Mouse (Mus musculus): ENCODE results near the gene Fau. TPM values are rescaled to one million over a fixed set of nuclear protein-coding genes. Genes with fewer than 3 reads are reported as not detected.
A peak's percentile ranks its signal among the peaks of the same experiment; 100 is the strongest.
"Not testable (repeated sequence)": the region's sequence is repeated elsewhere in the genome, so short reads cannot be mapped to it uniquely, and the experiment has no call there.

Gene Fau
- polyA plus RNA-seq, 1 experiment from 2014 or later: 779 TPM

GRCm38 (mm10) chr19:6028991-6029390, 28.7 kb upstream of the Fau start:
- 85% methylated on average over 6 of the region's 6 CpGs for WGBS
- Histone ChIP-seq H3K4me1 (replicated peaks) (no peaks in the 10 kb centered on the region), H3K27me3 (no peaks in the 10 kb centered on the region), H3K27ac (no peak overlapping the region), H3K4me2 (no peak overlapping the region), H3K9me3 (no peaks in the 10 kb centered on the region), H3K9ac (replicated peaks) (no peak overlapping the region), H3K36me3 (no peaks in the 10 kb centered on the region), H3K4me3 (replicated peaks) (no peak overlapping the region)
- ATAC-seq (ENCODE audit: insufficient number of reproducible peaks, insufficient read depth, low FRiP score, low TSS enrichment, low read depth): no peak

GRCm38 (mm10) chr19:6029426-6029825, 28.2 kb upstream of the Fau start:
- H3K36me3 ChIP-seq: no peaks in the 10 kb centered on the region
- H3K27me3 ChIP-seq: no peaks in the 10 kb centered on the region
- H3K4me1 ChIP-seq (replicated peaks): no peaks in the 10 kb centered on the region
- H3K4me3 ChIP-seq (replicated peaks): no peak overlapping the region
- H3K27ac ChIP-seq: no peak overlapping the region
- H3K9me3 ChIP-seq: no peaks in the 10 kb centered on the region
- H3K9ac ChIP-seq (replicated peaks): no peak overlapping the region
- H3K4me2 ChIP-seq: no peak overlapping the region
- 79% methylated on average over 9 of the region's 9 CpGs for WGBS
- no peak for ATAC-seq (ENCODE audit: insufficient number of reproducible peaks, insufficient read depth, low FRiP score, low TSS enrichment, low read depth)

GRCm38 (mm10) chr19:6030520-6031280, 26.9 kb upstream of the Fau start:
- Histone ChIP-seq H3K4me1 (replicated peaks) (no peaks in the 10 kb centered on the region), H3K4me3 (replicated peaks) (no peak overlapping the region), H3K9me3 (no peaks in the 10 kb centered on the region), H3K4me2 (no peak overlapping the region), H3K27me3 (no peaks in the 10 kb centered on the region), H3K9ac (replicated peaks) (no peak overlapping the region), H3K27ac (no peak overlapping the region), H3K36me3 (no peaks in the 10 kb centered on the region)
- WGBS: 68% methylated on average over 14 of the region's 14 CpGs
- no peak for ATAC-seq (ENCODE audit: insufficient number of reproducible peaks, insufficient read depth, low FRiP score, low TSS enrichment, low read depth)

DNA sequence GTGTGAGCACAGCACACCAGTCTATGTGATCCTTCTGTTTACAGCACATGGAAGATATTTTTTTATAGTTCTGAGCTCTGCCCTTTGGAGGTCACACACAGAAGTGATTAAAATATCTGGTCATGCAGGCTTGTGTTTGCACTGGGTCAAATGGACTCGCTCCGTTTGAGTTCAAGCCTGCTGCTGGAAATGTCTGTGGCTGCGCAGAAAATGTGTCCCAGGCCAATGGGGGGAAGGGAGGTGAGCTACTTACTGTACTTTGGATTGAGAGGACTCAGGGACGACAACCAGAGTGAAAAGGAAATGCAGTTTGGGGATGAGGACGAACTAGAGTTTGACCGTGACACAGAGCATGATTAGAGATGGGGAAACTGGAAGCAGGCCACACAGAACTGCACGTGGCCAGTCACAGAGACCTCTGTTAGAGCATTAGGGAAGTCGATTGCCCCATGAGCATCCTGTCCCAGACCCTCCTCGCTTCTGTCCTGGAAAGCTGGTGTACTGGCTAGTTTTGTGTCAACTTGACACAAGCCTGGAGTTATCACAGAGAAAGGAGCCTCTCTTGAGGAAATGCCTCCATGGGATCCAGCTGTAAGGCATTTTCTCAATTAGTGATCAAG, 21.6 kb upstream of the Fau start:
- no peaks in the 10 kb centered on the region for H3K4me1 ChIP-seq (replicated peaks)
- WGBS: 73% methylated on average over 9 of the region's 9 CpGs
- H3K36me3 ChIP-seq: no peaks in the 10 kb centered on the region
- H3K9ac ChIP-seq (replicated peaks): no peak overlapping the region
- no peaks in the 10 kb centered on the region for H3K27me3 ChIP-seq
- H3K4me2 ChIP-seq: no peak overlapping the region
- H3K4me3 ChIP-seq (replicated peaks): no peak overlapping the region
- no peak for ATAC-seq (ENCODE audit: insufficient number of reproducible peaks, insufficient read depth, low FRiP score, low TSS enrichment, low read depth)
- H3K27ac ChIP-seq: no peak overlapping the region
- H3K9me3 ChIP-seq: no peaks in the 10 kb centered on the region

DNA sequence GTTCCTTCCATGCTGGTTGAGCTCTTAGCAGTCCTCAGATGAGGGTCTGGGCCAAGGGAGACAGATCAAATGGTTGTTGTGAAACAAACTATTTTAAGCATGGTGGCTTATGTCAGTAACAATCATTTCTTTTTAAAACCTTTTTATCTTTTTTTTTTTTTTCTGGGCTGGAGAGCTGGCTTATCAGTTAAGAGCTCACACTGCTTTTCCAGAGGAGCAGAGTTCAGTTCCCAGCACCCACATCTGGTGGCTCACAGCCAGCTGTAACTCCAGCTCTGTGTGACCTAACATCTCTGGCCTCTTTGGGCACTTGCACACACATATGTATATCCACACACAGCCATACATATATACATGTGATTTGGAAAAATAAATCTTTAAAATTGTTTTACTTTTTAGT, 19.9 kb upstream of the Fau start:
- H3K27ac ChIP-seq: no peak overlapping the region
- no peak overlapping the region for H3K4me3 ChIP-seq (replicated peaks)
- H3K9ac ChIP-seq (replicated peaks): no peak overlapping the region
- H3K27me3 ChIP-seq: no peaks in the 10 kb centered on the region
- H3K4me1 ChIP-seq (replicated peaks): no peaks in the 10 kb centered on the region
- ATAC-seq (ENCODE audit: insufficient number of reproducible peaks, insufficient read depth, low FRiP score, low TSS enrichment, low read depth): no peak
- no peak overlapping the region for H3K4me2 ChIP-seq
- no peaks in the 10 kb centered on the region for H3K9me3 ChIP-seq
- no peaks in the 10 kb centered on the region for H3K36me3 ChIP-seq

DNA sequence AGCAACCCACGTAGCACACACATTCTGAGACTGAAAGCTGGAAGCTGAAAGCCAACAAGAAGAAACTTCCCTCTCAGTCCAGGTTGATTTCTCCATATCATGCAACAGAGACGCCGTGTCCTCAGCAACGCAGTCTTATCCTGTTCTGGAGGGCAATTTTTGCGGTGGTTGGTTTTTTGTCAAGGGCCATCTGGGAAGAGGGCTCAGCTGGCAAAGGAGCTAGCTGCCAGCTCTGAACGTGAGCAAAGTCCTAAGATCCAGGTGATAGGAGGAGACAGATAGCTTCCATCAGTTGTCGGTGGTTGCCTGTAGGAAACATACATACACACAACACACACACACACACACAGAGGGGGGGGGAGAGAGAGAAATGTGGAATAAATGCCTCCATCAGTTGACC, 19.3 kb upstream of the Fau start:
- no peak overlapping the region for H3K27ac ChIP-seq
- H3K9me3 ChIP-seq: no peaks in the 10 kb centered on the region
- H3K4me1 ChIP-seq (replicated peaks): no peaks in the 10 kb centered on the region
- H3K36me3 ChIP-seq: no peaks in the 10 kb centered on the region
- H3K4me3 ChIP-seq (replicated peaks): no peak overlapping the region
- no peak overlapping the region for H3K4me2 ChIP-seq
- H3K27me3 ChIP-seq: no peaks in the 10 kb centered on the region
- ATAC-seq (ENCODE audit: insufficient number of reproducible peaks, insufficient read depth, low FRiP score, low TSS enrichment, low read depth): no peak
- no peak overlapping the region for H3K9ac ChIP-seq (replicated peaks)
- 82% methylated on average over 7 of the region's 7 CpGs for WGBS

GRCm38 (mm10) chr19:6040002-6040401, 17.6 kb upstream of the Fau start:
- Histone ChIP-seq H3K27me3 (no peaks in the 10 kb centered on the region), H3K27ac (no peak overlapping the region), H3K4me1 (replicated peaks) (peaks cover under 1% of the 10 kb centered on the region; the same call in 1 of the 2 replicates), H3K9me3 (no peaks in the 10 kb centered on the region), H3K9ac (replicated peaks) (no peak overlapping the region), H3K4me3 (replicated peaks) (no peak overlapping the region), H3K36me3 (no peaks in the 10 kb centered on the region), H3K4me2 (no peak overlapping the region)
- ATAC-seq (ENCODE audit: insufficient number of reproducible peaks, insufficient read depth, low FRiP score, low TSS enrichment, low read depth): no peak

- Histone ChIP-seq H3K9me3 (no peaks in the 10 kb centered on the region), H3K27ac (no peak overlapping the region), H3K4me3 (replicated peaks) (no peak overlapping the region), H3K4me1 (replicated peaks) (peaks cover 7% of the 10 kb centered on the region), H3K36me3 (no peaks in the 10 kb centered on the region), H3K27me3 (no peaks in the 10 kb centered on the region), H3K4me2 (no peak overlapping the region), H3K9ac (replicated peaks) (no peak overlapping the region; the same call in 1 of the 2 replicates)
- 86% methylated on average over 9 of the region's 9 CpGs for WGBS
- ATAC-seq (ENCODE audit: insufficient number of reproducible peaks, insufficient read depth, low FRiP score, low TSS enrichment, low read depth): no peak
Measured at GRCm38 (mm10) chr19:6042293-6042692, 15.4 kb upstream of the Fau start.

DNA sequence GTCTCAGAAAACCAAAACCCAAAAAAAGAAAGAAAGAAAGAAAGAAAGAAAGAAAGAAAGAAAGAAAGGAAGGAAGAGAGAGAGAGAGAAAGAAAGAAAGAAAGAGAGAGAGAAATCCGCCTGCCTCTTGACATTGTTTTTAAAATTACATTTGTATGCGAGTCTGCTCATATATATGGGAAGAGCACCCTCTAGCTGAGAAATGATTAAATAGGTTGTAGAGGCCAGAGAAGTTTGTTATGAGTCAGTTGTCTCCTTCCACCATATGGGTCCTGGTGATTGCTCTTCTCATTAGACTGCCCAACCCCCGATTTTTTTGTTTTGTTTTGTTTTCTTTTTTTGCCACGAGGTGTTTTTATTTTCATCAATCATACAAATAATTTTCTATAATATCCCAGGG, 13.5 kb upstream of the Fau start:
- H3K27ac ChIP-seq; H3K9ac ChIP-seq (replicated peaks); H3K4me3 ChIP-seq (replicated peaks); H3K27me3 ChIP-seq; H3K9me3 ChIP-seq; H3K4me2 ChIP-seq; ATAC-seq (ENCODE audit: insufficient number of reproducible peaks, insufficient read depth, low FRiP score, low TSS enrichment, low read depth): not testable (repeated sequence)
- peaks cover 18% of the 10 kb centered on the region for H3K4me1 ChIP-seq (replicated peaks)
- WGBS: 73% methylated on average over 4 of the region's 4 CpGs
- H3K36me3 ChIP-seq: peaks cover 10% of the 10 kb centered on the region

DNA sequence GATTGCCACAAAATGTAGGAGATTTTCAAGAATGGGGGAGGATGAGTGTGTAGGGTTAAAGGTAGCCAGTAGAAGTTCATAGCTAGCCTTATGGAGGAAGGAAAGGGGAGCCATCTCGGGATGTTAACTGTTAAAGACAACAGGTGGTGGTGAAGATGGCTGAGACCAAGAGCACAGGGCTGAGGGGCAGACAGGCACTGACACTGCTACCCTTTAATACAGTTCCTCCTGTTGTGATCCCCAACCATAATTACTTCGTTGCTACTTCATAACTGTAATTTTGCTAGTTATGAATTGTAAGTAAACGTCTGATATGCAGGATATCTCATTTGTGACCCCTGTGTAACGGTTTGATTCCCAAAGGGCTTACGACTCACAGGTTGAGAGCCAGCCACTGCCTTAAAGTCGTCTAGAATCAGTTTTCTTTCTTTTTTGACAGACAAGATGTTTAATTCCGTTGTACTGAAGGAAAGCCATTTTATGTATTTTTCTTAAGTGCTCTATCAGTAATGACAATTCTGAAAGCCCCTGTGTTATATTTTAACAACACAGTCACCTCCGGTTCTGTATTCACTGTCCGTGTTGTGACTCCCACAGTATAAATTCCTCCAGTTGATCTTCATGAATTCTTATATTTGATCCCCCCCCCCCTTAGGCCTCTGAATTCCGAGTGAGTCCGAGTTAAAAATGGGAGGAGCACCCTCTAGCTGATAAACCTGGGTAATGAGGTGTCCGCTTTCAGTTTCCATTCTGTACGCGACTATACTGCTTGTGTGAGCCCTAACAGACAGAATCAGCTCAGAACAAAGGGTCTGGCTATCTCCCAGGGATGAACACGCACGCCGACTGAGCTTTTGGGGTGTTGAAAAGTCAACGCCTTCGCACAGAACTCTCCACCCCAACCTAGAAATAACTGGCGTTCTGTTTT, 12.0 kb upstream of the Fau start:
- Histone ChIP-seq H3K9ac (replicated peaks) (peak overlapping the region; percentile 88), H3K4me2 (peak overlapping the region; percentile 82), H3K27me3 (no peaks in the 10 kb centered on the region), H3K4me1 (replicated peaks) (peaks cover 18% of the 10 kb centered on the region), H3K4me3 (replicated peaks) (peak overlapping the region; percentile 95), H3K27ac (peak overlapping the region; percentile 98), H3K36me3 (peaks cover 26% of the 10 kb centered on the region), H3K9me3 (no peaks in the 10 kb centered on the region)
- 21% methylated on average over 20 of the region's 20 CpGs for WGBS
- peak; percentile 47; the same call in 1 of the 2 replicates for ATAC-seq (ENCODE audit: insufficient number of reproducible peaks, insufficient read depth, low FRiP score, low TSS enrichment, low read depth)
